Mouse (Mus musculus) fibroblast of lung, adult 2 months (primary cell): ENCODE measurements around the gene Sema4f.

ENCODE experiments used
- DNase-seq: peaks from one replicate; pipeline ENCODE4 v3.0.0-alpha.2; 2011; ENCODE audit warnings: low read depth

The Sema4f gene

GRCm38 (mm10) chr6:82868476-82868875 lies 71.1 kb downstream of the Sema4f start:
- no peak for DNase-seq

- DNase-seq, result peak; percentile 77
Observed at GRCm38 (mm10) chr6:82863380-82863874, 76.1 kb downstream of the Sema4f start.

GRCm38 (mm10) chr6:82862475-82862874 lies 77.1 kb downstream of the Sema4f start:
- DNase-seq, result no peak

- peak; percentile 39 for DNase-seq
Observed at GRCm38 (mm10) chr6:82862042-82862441, 77.5 kb downstream of the Sema4f start.
